Mouse (Mus musculus) cerebellum, postnatal 25 days (tissue): Measurements from ENCODE around the gene Rab3gap2.
"Not testable (repeated sequence)": the region's sequence is repeated elsewhere in the genome, so short reads cannot be mapped to it uniquely, and the experiment has no call there.

Experiments
- DNase-seq, 2 experiments: peaks; one replicate each; pipeline ENCODE4 v3.0.0; 2021; ENCODE audit warnings: mixed read lengths in 2 of 2

Gene Rab3gap2

GRCm38 (mm10) chr1:185284740-185285139 is 80.8 kb downstream of the Rab3gap2 start:
- DNase-seq: peak; percentile 75 to 89

GRCm38 (mm10) chr1:185285171-185285570 is 81.3 kb downstream of the Rab3gap2 start:
- peak; percentile 71 to 87 for DNase-seq

- DNase-seq: no peak
Measured at GRCm38 (mm10) chr1:185287066-185287465, 83.1 kb downstream of the Rab3gap2 start.

GRCm38 (mm10) chr1:185289231-185289630 is 85.3 kb downstream of the Rab3gap2 start:
- no peak for DNase-seq

- DNase-seq: no peak
Measured at GRCm38 (mm10) chr1:185291336-185291735, 87.4 kb downstream of the Rab3gap2 start.

- DNase-seq: peak; percentile 59 to 69
Measured at GRCm38 (mm10) chr1:185292646-185293360, 88.9 kb downstream of the Rab3gap2 start.

GRCm38 (mm10) chr1:185296850-185297249 is 92.9 kb downstream of the Rab3gap2 start:
- DNase-seq: no peak

- DNase-seq: no peak
Measured at GRCm38 (mm10) chr1:185298496-185298895, 94.6 kb downstream of the Rab3gap2 start.

- no peak for DNase-seq
Measured at GRCm38 (mm10) chr1:185302816-185303215, 98.9 kb downstream of the Rab3gap2 start.

GRCm38 (mm10) chr1:185306836-185307235 is 102.9 kb downstream of the Rab3gap2 start:
- no peak for DNase-seq

GRCm38 (mm10) chr1:185307645-185308044 is 103.7 kb downstream of the Rab3gap2 start:
- no peak for DNase-seq

- DNase-seq: no peak
Measured at GRCm38 (mm10) chr1:185308334-185308733, 104.4 kb downstream of the Rab3gap2 start.

- DNase-seq: no peak
Measured at GRCm38 (mm10) chr1:185308908-185309307, 105.0 kb downstream of the Rab3gap2 start.

- DNase-seq: no peak
Measured at GRCm38 (mm10) chr1:185311949-185312348, 108.0 kb downstream of the Rab3gap2 start.

GRCm38 (mm10) chr1:185314546-185314945 is 110.6 kb downstream of the Rab3gap2 start:
- no peak for DNase-seq

GRCm38 (mm10) chr1:185315846-185316568 is 112.1 kb downstream of the Rab3gap2 start:
- no peak for DNase-seq

GRCm38 (mm10) chr1:185327754-185328345 is 123.9 kb downstream of the Rab3gap2 start:
- not testable (repeated sequence) for DNase-seq

- DNase-seq: peak; percentile 95
Measured at GRCm38 (mm10) chr1:185328721-185329610, 125.0 kb downstream of the Rab3gap2 start, which contains the start of gene Iars2. Gene Iars2 (minus strand): TSS chr1:185329396.

GRCm38 (mm10) chr1:185329851-185330250 is 125.9 kb downstream of the Rab3gap2 start:
- DNase-seq: no peak

GRCm38 (mm10) chr1:185331364-185331763 is 127.4 kb downstream of the Rab3gap2 start:
- DNase-seq: no peak

- DNase-seq: peak; percentile 92 to 94
Measured at GRCm38 (mm10) chr1:185331983-185332430, 128.1 kb downstream of the Rab3gap2 start, which contains the start of gene Bpnt1. Gene Bpnt1 (plus strand): TSS chr1:185332149.

GRCm38 (mm10) chr1:185333651-185334050 is 129.7 kb downstream of the Rab3gap2 start:
- DNase-seq: no peak
